Mouse (Mus musculus) ES-Bruce4 (cell line): Measurements from ENCODE around the gene Inpp5k.

Experiments used
- CTCF ChIP-seq: IDR thresholded peaks from one replicate; pipeline ENCODE4 v1.8.1; 2011; ENCODE audit warnings: low read depth, low read length
- POLR2A ChIP-seq: IDR thresholded peaks from one replicate; pipeline ENCODE4 v1.8.1; 2011; ENCODE audit warnings: low read length; ENCODE audit not compliant: insufficient read depth

DNA sequence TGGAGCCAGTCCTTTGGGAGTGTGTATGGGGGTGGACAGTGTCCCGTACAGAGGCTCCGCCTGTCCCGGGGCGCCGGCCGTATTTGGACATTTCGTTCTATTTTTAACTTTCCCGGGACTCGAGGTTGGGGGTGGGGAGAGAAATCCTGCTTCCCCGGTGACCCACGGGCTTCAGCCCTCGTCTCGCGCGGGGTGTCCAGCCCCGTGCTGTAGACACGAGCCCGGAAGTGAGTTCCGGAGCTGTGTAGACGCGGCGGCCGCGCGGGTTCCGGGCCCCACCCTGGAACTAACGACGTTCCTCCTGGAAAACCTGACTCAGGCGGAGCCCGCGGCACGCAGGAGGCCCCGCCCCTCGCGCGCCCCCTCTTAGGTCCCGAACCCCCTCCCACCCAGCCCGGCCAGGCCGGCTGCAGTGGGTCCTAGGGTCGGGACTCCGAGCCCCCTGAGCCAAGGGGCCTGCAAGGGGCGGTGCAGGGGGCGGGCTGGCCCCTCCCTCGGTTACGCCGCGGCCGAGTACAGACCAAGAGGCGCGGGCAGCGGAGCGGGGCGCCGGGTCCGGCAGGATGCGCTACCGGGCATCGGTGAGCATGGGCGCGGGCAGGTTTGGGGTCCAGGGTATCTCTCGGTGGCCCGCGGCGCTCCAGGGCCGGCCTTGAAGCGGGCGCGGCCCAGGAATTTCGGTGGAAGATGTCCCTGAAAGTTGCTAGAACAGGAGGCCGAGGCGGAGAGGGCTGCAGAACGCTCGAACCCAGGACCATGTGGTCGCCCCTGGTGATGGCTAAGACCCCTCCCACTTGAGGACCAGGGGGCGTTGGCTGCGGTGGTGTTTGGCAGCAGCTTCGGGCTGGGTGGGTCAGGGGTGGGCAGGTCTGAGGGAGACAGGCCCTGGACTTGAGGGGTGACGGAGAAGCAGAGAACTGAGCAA lies 25.1 kb downstream of the Inpp5k start:
- no peak for TF ChIP-seq CTCF
- no peak for TF ChIP-seq POLR2A
